Mouse (Mus musculus) small intestine, adult 2 months (tissue): Measurements from ENCODE around the gene Tomm7.

ENCODE experiments used
- CTCF ChIP-seq: fragments of 200-500 bp; IDR thresholded peaks from 2 replicates; pipeline ENCODE4 v1.5.1; 2012; ENCODE audit warnings: low read depth, mild to moderate bottlenecking, control low read depth, inconsistent platforms, low read length, moderate library complexity, mixed read lengths; ENCODE audit not compliant: insufficient replicate concordance, insufficient read length; ENCODE audit errors: extremely low read depth
- POLR2A ChIP-seq: fragments of 200-500 bp; IDR thresholded peaks from 2 replicates; pipeline ENCODE4 v1.6.1; 2012; ENCODE audit warnings: low read depth, mild to moderate bottlenecking, control low read depth, inconsistent platforms, low read length, moderate library complexity

DNA sequence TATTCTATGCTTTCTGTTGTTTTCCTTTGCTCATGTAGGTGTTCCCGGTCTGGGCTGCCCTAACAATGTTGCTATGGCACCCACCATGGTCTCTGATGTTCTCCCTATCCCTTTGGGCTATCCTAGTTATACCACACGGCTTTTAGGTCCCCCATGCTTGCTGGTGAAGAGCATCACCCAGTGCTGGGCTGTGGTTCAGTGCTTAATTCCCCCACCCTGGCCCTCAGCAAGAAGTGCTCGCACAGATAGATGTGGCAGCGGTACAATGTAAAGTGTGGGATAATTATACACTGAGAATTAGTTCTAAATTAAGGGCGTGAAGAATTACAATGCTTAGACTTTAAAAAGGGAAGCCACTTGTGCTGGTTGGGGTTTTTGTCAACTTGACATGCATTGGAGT lies 22.0 kb upstream of the Tomm7 start:
- TF ChIP-seq CTCF = no peak
- no peak for TF ChIP-seq POLR2A
